Mouse (Mus musculus) midbrain, embryonic 10.5 days (tissue): ENCODE measurements around the gene Tpp2. TPM values are rescaled to one million over a fixed set of nuclear protein-coding genes. Genes with fewer than 3 reads are reported as not detected.
A peak's percentile ranks its signal among the peaks of the same experiment; 100 is the strongest.
"Not testable (repeated sequence)": the region's sequence is repeated elsewhere in the genome, so short reads cannot be mapped to it uniquely, and the experiment has no call there.

Experiments
- DNase-seq: peaks from one replicate; pipeline ENCODE4 v3.0.0-alpha.2; 2017; ENCODE audit warnings: low spot score
- H3K27ac ChIP-seq: fragments of 300-500 bp; sonication (generic); replicated peaks from 2 replicates; pipeline ENCODE4 v1.5.1; 2016; ENCODE audit warnings: mild to moderate bottlenecking
- H3K27me3 ChIP-seq: fragments of 300-500 bp; sonication (generic); 2 replicates; pipeline ENCODE4 v1.6.1; 2016; ENCODE audit warnings: low read depth, mild to moderate bottlenecking; ENCODE audit not compliant: poor library complexity, severe bottlenecking
- H3K36me3 ChIP-seq: fragments of 300-500 bp; sonication (generic); 2 replicates; pipeline ENCODE4 v1.6.1; 2016; ENCODE audit warnings: mild to moderate bottlenecking, moderate library complexity
- H3K4me1 ChIP-seq: fragments of 300-500 bp; sonication (generic); 2 replicates; pipeline ENCODE4 v1.6.1; 2016
- H3K4me3 ChIP-seq: fragments of 300-500 bp; sonication (generic); 2 replicates; pipeline ENCODE4 v1.5.1; 2016; ENCODE audit warnings: mild to moderate bottlenecking, moderate library complexity
- H3K9me3 ChIP-seq: fragments of 300-500 bp; sonication (generic); replicated peaks from 2 replicates; pipeline ENCODE4 v1.6.1; 2016; ENCODE audit warnings: mild to moderate bottlenecking
- WGBS: fragments of 180-500 bp; shearing (Covaris S2); methylation state at CpG from one replicate; pipeline ENCODE4 v1.1.7; 2016; 5-methylcytosine and 5-hydroxymethylcytosine counted together
- microRNA-seq: library from miRNA; unstranded; fragments of <30 nt; microRNA quantifications from one replicate; pipeline ENCODE4, GENCODE M21; 2017
- polyA plus RNA-seq: library from polyadenylated mRNA; unstranded; fragments of >200 nt; fragmentation: Nextera tagmentation; extraction: Ambion mirVana; gene quantifications from 2 replicates; pipeline ENCODE4 v1.2.1, GENCODE M21; 2016

Tpp2 gene
- polyA plus RNA-seq, 1 experiment from 2014 or later: 71.1 TPM

- no peaks in the 10 kb centered on the region for H3K4me1 ChIP-seq
- no peak overlapping the region for H3K27ac ChIP-seq
- H3K9me3 ChIP-seq: no peaks in the 10 kb centered on the region
- DNase-seq: no peak
- WGBS: 78% methylated on average over 2 of the region's 2 CpGs
- no peaks in the 10 kb centered on the region for H3K27me3 ChIP-seq
- H3K36me3 ChIP-seq: no peaks in the 10 kb centered on the region
- H3K4me3 ChIP-seq: no peak overlapping the region
Measured at GRCm38 (mm10) chr1:44032213-44032612, 98.8 kb downstream of the Tpp2 start.

GRCm38 (mm10) chr1:44032948-44033347 is 99.5 kb downstream of the Tpp2 start:
- H3K27me3 ChIP-seq: no peaks in the 10 kb centered on the region
- WGBS: 92% methylated on average over 5 of the region's 5 CpGs

GRCm38 (mm10) chr1:44041797-44042554 is 108.5 kb downstream of the Tpp2 start:
- Histone ChIP-seq H3K27ac (peak overlapping the region; percentile 81), H3K36me3 (no peaks in the 10 kb centered on the region)
- 2% methylated on average over 17 of the region's 17 CpGs for WGBS

More at GRCm38 (mm10) chr1:44032948-44033347, 99.5 kb downstream of the Tpp2 start:
- H3K4me1 ChIP-seq: no peaks in the 10 kb centered on the region
- H3K27ac ChIP-seq: no peak overlapping the region
- no peaks in the 10 kb centered on the region for H3K9me3 ChIP-seq
- H3K4me3 ChIP-seq: no peak overlapping the region
- no peaks in the 10 kb centered on the region for H3K36me3 ChIP-seq
- DNase-seq: no peak

GRCm38 (mm10) chr1:44042555-44042915 is 109.1 kb downstream of the Tpp2 start:
- H3K27ac ChIP-seq: peak overlapping the region; percentile 81
- DNase-seq: no peak
- H3K36me3 ChIP-seq: no peaks in the 10 kb centered on the region
- 6% methylated on average over 6 of the region's 6 CpGs for WGBS
- H3K9me3 ChIP-seq: no peaks in the 10 kb centered on the region
- H3K4me1 ChIP-seq: peaks cover 6% of the 10 kb centered on the region
- H3K27me3 ChIP-seq: no peaks in the 10 kb centered on the region
- H3K4me3 ChIP-seq: peak overlapping the region; percentile 54

More at GRCm38 (mm10) chr1:44041797-44042554, 108.5 kb downstream of the Tpp2 start:
- H3K4me1 ChIP-seq: peaks cover 6% of the 10 kb centered on the region
- no peaks in the 10 kb centered on the region for H3K9me3 ChIP-seq
- H3K4me3 ChIP-seq: peak overlapping the region; percentile 54
- peak; percentile 58 for DNase-seq
- no peaks in the 10 kb centered on the region for H3K27me3 ChIP-seq

GRCm38 (mm10) chr1:44045689-44046088 is 112.2 kb downstream of the Tpp2 start:
- not testable (repeated sequence) for H3K27ac ChIP-seq, DNase-seq, H3K9me3 ChIP-seq, H3K27me3 ChIP-seq, H3K4me3 ChIP-seq, H3K36me3 ChIP-seq, H3K4me1 ChIP-seq
- 87% methylated on average over 5 of the region's 5 CpGs for WGBS

GRCm38 (mm10) chr1:44046556-44046955 is 113.1 kb downstream of the Tpp2 start:
- no peak overlapping the region for H3K4me3 ChIP-seq
- peaks cover 6% of the 10 kb centered on the region for H3K4me1 ChIP-seq
- no peak overlapping the region for H3K27ac ChIP-seq
- no peak for DNase-seq
- 78% methylated on average over 2 of the region's 2 CpGs for WGBS
- H3K27me3 ChIP-seq: no peaks in the 10 kb centered on the region
- no peaks in the 10 kb centered on the region for H3K36me3 ChIP-seq
- H3K9me3 ChIP-seq: no peaks in the 10 kb centered on the region

Small RNA genes within 50 kb of the gene (microRNA-seq; reads per million reads assigned to microRNA genes)
- gene Gm24180: not detected

Other genes with a start within 250 kb of the Tpp2 start
- gene 1500015O10Rik, start 203.0 kb upstream of the Tpp2 start, polyA plus RNA-seq: 0.15 and 0.17 TPM in 2 replicates
- gene Uxs1, start 105.8 kb upstream of the Tpp2 start, polyA plus RNA-seq: 17.9 and 20.2 TPM in 2 replicates
- gene Mettl21c, start 86.4 kb downstream of the Tpp2 start, polyA plus RNA-seq: 0.41 and 0.63 TPM in 2 replicates
- gene Gm8251, start 128.3 kb downstream of the Tpp2 start, polyA plus RNA-seq: 0.16 and 0.22 TPM in 2 replicates
- gene Tex30, start 168.8 kb downstream of the Tpp2 start, polyA plus RNA-seq: 105 and 118 TPM in 2 replicates
- gene Kdelc1, start 185.2 kb downstream of the Tpp2 start, polyA plus RNA-seq: 56.1 and 64.6 TPM in 2 replicates
- gene Bivm, start 185.3 kb downstream of the Tpp2 start, polyA plus RNA-seq: 22.5 and 24.7 TPM in 2 replicates
- 29.0 and 32.8 TPM in 2 replicates for gene Ercc5, start 214.1 kb downstream of the Tpp2 start, polyA plus RNA-seq